Mouse (Mus musculus) adrenal gland, postnatal 14 days (tissue): ENCODE results near the gene Ifng. TPM values are rescaled to one million over a fixed set of nuclear protein-coding genes. Genes with fewer than 3 reads are reported as not detected.

Experiments
- DNase-seq: peaks from one replicate; pipeline ENCODE4 v3.0.0; 2021; ENCODE audit warnings: mixed read lengths
- total RNA-seq: library from RNA; stranded (reverse); gene quantifications from 2 replicates; pipeline ENCODE4 v1.2.3, GENCODE M21; 2021

Ifng gene
- total RNA-seq, 1 experiment from 2014 or later, result not detected

GRCm38 (mm10) chr10:118480118-118480517 is 39.3 kb downstream of the Ifng start:
- no peak for DNase-seq

DNA sequence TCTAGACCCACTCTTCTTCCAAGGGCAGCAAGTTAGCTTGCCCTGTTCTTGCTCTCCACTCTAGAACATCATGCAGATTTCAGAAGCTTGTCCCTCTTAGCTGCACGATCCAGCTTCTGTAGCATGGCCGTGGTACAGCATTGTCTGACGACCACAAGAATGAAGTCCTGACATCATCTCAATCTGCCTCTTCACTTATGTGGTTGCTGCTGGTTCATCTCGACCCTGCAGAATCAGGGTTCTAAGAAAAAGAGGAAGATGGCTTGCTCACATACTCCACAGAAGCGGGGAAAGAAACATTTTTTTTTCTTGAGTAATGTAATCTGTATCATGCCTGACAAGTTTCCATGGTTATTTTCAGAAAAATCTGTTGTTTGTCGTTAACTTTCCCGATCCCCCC is 39.9 kb downstream of the Ifng start:
- no peak for DNase-seq

DNA sequence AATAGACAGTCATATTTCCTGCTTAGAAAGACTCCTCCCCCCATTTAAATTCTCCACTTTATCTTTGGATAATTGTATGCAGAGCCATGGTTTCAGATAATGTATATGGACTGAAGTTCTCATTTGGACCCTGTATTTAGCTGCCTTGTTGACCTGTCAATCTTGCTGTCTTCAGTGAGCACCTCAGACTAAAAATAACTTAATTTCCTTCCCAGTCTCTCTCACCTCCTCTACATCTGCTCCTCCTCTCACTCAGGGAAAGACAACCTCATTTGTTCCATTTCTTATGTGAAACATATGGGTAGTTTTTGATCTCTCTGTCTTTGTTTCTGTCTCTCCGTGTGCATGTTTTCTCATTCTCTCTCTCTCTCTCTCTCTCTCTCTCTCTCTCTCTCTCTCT is 53.3 kb downstream of the Ifng start:
- DNase-seq, result no peak

DNA sequence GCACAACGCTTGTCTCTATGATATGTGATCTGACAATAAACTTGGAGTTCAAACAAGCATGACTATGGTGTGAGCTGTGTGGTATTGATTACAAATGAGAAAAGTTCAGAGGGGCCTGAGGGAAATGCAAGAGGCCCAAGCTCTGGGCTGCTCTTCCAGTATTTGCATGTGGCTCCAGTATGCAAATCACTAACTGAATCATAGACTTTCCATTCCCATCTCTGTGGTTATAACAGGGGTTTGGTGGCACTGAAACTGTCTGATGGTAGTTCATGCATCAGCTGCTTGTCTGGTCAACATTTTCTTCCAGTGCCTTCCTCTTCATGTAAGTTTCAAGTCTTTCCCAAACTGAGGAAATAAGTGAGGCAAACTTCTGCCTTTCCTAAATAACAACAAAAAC is 54.5 kb downstream of the Ifng start:
- DNase-seq, result no peak

Other genes starting within 250 kb of the Ifng start
- gene Il22, start 236.1 kb upstream of the Ifng start, total RNA-seq, result not detected in 2 replicates
- 0.45 and 0.52 TPM in 2 replicates for gene Gm32717, start 200.3 kb upstream of the Ifng start, total RNA-seq
- gene Gm32802, start 182.4 kb upstream of the Ifng start, total RNA-seq, result 0.45 and 0.52 TPM in 2 replicates
- gene Iltifb, start 146.0 kb upstream of the Ifng start, total RNA-seq, result not detected in 2 replicates
- not detected in 2 replicates for gene Gm9040, start 114.1 kb upstream of the Ifng start, total RNA-seq
- gene Gm9044, start 108.6 kb upstream of the Ifng start, total RNA-seq, result not detected in 2 replicates
- gene Gm9045, start 103.2 kb upstream of the Ifng start, total RNA-seq, result not detected in 2 replicates
- gene Gm9046, start 97.8 kb upstream of the Ifng start, total RNA-seq, result not detected in 2 replicates
- not detected in 2 replicates for gene Gm9048, start 92.4 kb upstream of the Ifng start, total RNA-seq
- not detected in 2 replicates for gene Gm9049, start 86.9 kb upstream of the Ifng start, total RNA-seq